Mouse (Mus musculus) stomach, postnatal 0 days (tissue): ENCODE measurements at regions not wholly inside any gene's neighbourhood (a gene's known extent, or its start where the extent isn't known, plus 50 kb on each side); places are given as distances from the start of the nearest gene placed in this dataset.
A peak's percentile ranks its signal among the peaks of the same experiment; 100 is the strongest.

Source experiments
- ATAC-seq: fragments of 200-750 bp; cut with Nextera tagmentation; 2 replicates; pipeline ENCODE4 v1.8.0; 2017; ENCODE audit not compliant: low FRiP score, low TSS enrichment
- DNase-seq: peaks from one replicate; pipeline ENCODE4 v3.0.0-alpha.2; 2016; ENCODE audit warnings: low spot score
- H3K27ac ChIP-seq: fragments of 300-500 bp; sonication (generic); replicated peaks from 2 replicates; pipeline ENCODE4 v1.5.1; 2014; ENCODE audit warnings: mild to moderate bottlenecking, control low read depth
- H3K27me3 ChIP-seq: fragments of 300-500 bp; sonication (generic); 2 replicates; pipeline ENCODE4 v1.6.1; 2014; ENCODE audit warnings: low read length; ENCODE audit not compliant: control insufficient read depth, insufficient read depth
- H3K36me3 ChIP-seq: fragments of 300-500 bp; sonication (generic); 2 replicates; pipeline ENCODE4 v1.6.1; 2014; ENCODE audit warnings: low read length, mixed read lengths; ENCODE audit not compliant: control insufficient read depth, insufficient read depth
- H3K4me1 ChIP-seq: fragments of 300-500 bp; sonication (generic); replicated peaks from 2 replicates; pipeline ENCODE4 v1.6.1; 2014; ENCODE audit warnings: antibody characterized with exemption; ENCODE audit not compliant: control insufficient read depth, insufficient read depth
- H3K4me2 ChIP-seq: fragments of 300-500 bp; sonication (generic); replicated peaks from 2 replicates; pipeline ENCODE4 v1.6.1; 2014; ENCODE audit warnings: low read depth, mild to moderate bottlenecking, control low read depth, moderate library complexity
- H3K4me3 ChIP-seq: fragments of 300-500 bp; sonication (generic); 2 replicates; pipeline ENCODE4 v1.5.1; 2014; ENCODE audit warnings: low read depth, low read length, control low read depth
- H3K9ac ChIP-seq: fragments of 300-500 bp; sonication (generic); 2 replicates; pipeline ENCODE4 v1.6.1; 2014; ENCODE audit warnings: mild to moderate bottlenecking, low read length, control low read depth, mixed read lengths
- H3K9me3 ChIP-seq: fragments of 300-500 bp; sonication (generic); 2 replicates; pipeline ENCODE4 v1.6.1; 2016; ENCODE audit warnings: low read length; ENCODE audit not compliant: control insufficient read depth
- CTCF ChIP-seq: IDR thresholded peaks from 2 replicates; pipeline ENCODE4 v1.5.1; 2016; ENCODE audit warnings: antibody characterized with exemption, low read depth, mild to moderate bottlenecking, moderate library complexity
- EP300 ChIP-seq: optimal IDR thresholded peaks from 2 replicates; pipeline ENCODE3; 2016; ENCODE audit warnings: antibody characterized with exemption
- WGBS: fragments of 180-500 bp; shearing (Covaris S2); extraction: QIAGEN DNeasy Blood & Tissue Kit; methylation state at CpG from one replicate; pipeline ENCODE4 v1.1.7; 2014; 5-methylcytosine and 5-hydroxymethylcytosine counted together

GRCm38 (mm10) chr10:120306010-120306409 is 79.1 kb downstream of the Llph start:
- peak; percentile 79 for TF ChIP-seq CTCF
- TF ChIP-seq EP300, result no peak
- 41% methylated on average over 5 of the region's 5 CpGs for WGBS
- H3K27me3 ChIP-seq, result no peaks in the 10 kb centered on the region
- no peak for ATAC-seq
- H3K36me3 ChIP-seq, result no peaks in the 10 kb centered on the region
- no peaks in the 10 kb centered on the region for H3K9me3 ChIP-seq
- DNase-seq, result peak; percentile 60
- no peaks in the 10 kb centered on the region for H3K4me1 ChIP-seq
- no peak overlapping the region for H3K4me3 ChIP-seq
- no peak overlapping the region for H3K27ac ChIP-seq
- no peak overlapping the region for H3K4me2 ChIP-seq
- no peak overlapping the region for H3K9ac ChIP-seq

- no peaks in the 10 kb centered on the region for H3K9me3 ChIP-seq
- TF ChIP-seq CTCF, result no peak
- TF ChIP-seq EP300, result no peak
- ATAC-seq, result peak; percentile 38; the same call in 1 of the 2 replicates
- DNase-seq, result no peak
- H3K36me3 ChIP-seq, result no peaks in the 10 kb centered on the region
- 54% methylated on average over 5 of the region's 5 CpGs for WGBS
- H3K9ac ChIP-seq, result no peak overlapping the region
- H3K27ac ChIP-seq, result no peak overlapping the region
- H3K4me3 ChIP-seq, result no peak overlapping the region
- no peaks in the 10 kb centered on the region for H3K27me3 ChIP-seq
- H3K4me2 ChIP-seq, result no peak overlapping the region
- no peaks in the 10 kb centered on the region for H3K4me1 ChIP-seq
These were observed 81.8 kb downstream of the Llph start for GRCm38 (mm10) chr10:120308681-120309080.
